ENCODE assay signal across 9 mouse cellular contexts in genomic region chr2:148375326-148376150, GRCm38 (mm10). TPM values are rescaled to one million over a fixed set of nuclear protein-coding genes. Genes with fewer than 3 reads are reported as not detected.
DNase-seq lines count a peak whose midpoint lies in the region; ATAC-seq and TF ChIP-seq lines count a peak whose summit lies in the region.
"Had no signal": no experiment of that assay in that cellular context is flagged by ENCODE, and none has a peak within 500 bp of the region (broad histone marks: within the 10 kb centered on the region; RNA-seq: fewer than 3 reads in every experiment).

No protein-coding gene starts in this region.

- no peaks in the 10 kb centered on the region for H3K27me3 ChIP-seq in hindbrain, embryonic 14.5 days (ENCODE audit: control insufficient read depth, insufficient read depth, low read length)
- H3K27me3 ChIP-seq in hindbrain, embryonic 13.5 days = no peaks in the 10 kb centered on the region
- no peaks in the 10 kb centered on the region for H3K27me3 ChIP-seq in intestine, postnatal 0 days (replicated peaks; ENCODE audit: control insufficient read depth, insufficient read depth, low read length)
- H3K27me3 ChIP-seq: liver, embryonic 13.5 days had no signal

- no peak overlapping the region for H3K27ac ChIP-seq in hindbrain, embryonic 14.5 days
- no peak overlapping the region for H3K27ac ChIP-seq in hindbrain, embryonic 13.5 days
- H3K27ac ChIP-seq in ES-E14 (ENCODE audit: insufficient read depth, low read depth, low read length, poor library complexity, severe bottlenecking) = no peak overlapping the region
- H3K27ac ChIP-seq in intestine, postnatal 0 days (ENCODE audit: low read depth, low read length) = no peak overlapping the region
- H3K27ac ChIP-seq: liver, embryonic 13.5 days had no signal

- ATAC-seq in hindbrain, embryonic 14.5 days (ENCODE audit: low FRiP score) = 0 out of 2 replicates have a peak, but pooled peaks have one; percentile 27
- ATAC-seq in hindbrain, embryonic 13.5 days (ENCODE audit: low FRiP score) = no peak
- no peak for ATAC-seq in intestine, postnatal 0 days
- peak; percentile 64 for ATAC-seq in megakaryocyte, adult 5-6 weeks (ENCODE audit: poor library complexity, severe bottlenecking)

- in situ Hi-C loops in ES-E14 (cut with MboI; ENCODE audit: low sequenced_read_pairs in 2 of 2, unreplicated experiment in 2 of 2) = no loop called here

- H3K4me3 ChIP-seq in hindbrain, embryonic 14.5 days (replicated peaks; ENCODE audit: low read length) = no peak overlapping the region
- H3K4me3 ChIP-seq in hindbrain, embryonic 13.5 days = no peak overlapping the region
- H3K4me3 ChIP-seq in ES-E14 (ENCODE audit: insufficient read depth in 1 of 2, low read depth in 1 of 2, low read length in 2 of 2, poor library complexity in 1 of 2, severe bottlenecking in 1 of 2) = no peak overlapping the region
- no peak overlapping the region for H3K4me3 ChIP-seq in intestine, postnatal 0 days (ENCODE audit: low read depth, low read length)
- H3K4me3 ChIP-seq: liver, embryonic 13.5 days had no signal

- 79% methylated on average over 10 of the region's 10 CpGs for WGBS in hindbrain, embryonic 14.5 days
- 70% methylated on average over 10 of the region's 10 CpGs for WGBS in hindbrain, embryonic 13.5 days
- 75% methylated on average over 10 of the region's 10 CpGs for WGBS in intestine, postnatal 0 days

- no peak overlapping the region for H3K4me2 ChIP-seq in hindbrain, embryonic 14.5 days (replicated peaks)
- H3K4me2 ChIP-seq in hindbrain, embryonic 13.5 days = no peak overlapping the region
- H3K4me2 ChIP-seq in intestine, postnatal 0 days (replicated peaks; ENCODE audit: low read depth) = no peak overlapping the region
- H3K4me2 ChIP-seq: liver, embryonic 13.5 days had no signal

- peak; percentile 80 for TF ChIP-seq CTCF in intestine, postnatal 0 days (IDR thresholded peaks at IDR 0.05; ENCODE audit: low read depth)

- peak; percentile 58 for DNase-seq in hindbrain, embryonic 14.5 days (ENCODE audit: low spot score)
- DNase-seq in ES-E14 (ENCODE audit: low read depth, low spot score) = peak; percentile 63
- peak; percentile 4 for DNase-seq in c-Kit-positive CD71-positive TER-119-negative erythroid progenitor cells, embryonic 14.5 days (ENCODE audit: low read depth)
- peak; percentile 22 to 71 for DNase-seq in thymus, postnatal 10 days (ENCODE audit: low spot score in 2 of 2)
- no peak for DNase-seq in layer of hippocampus, adult 18-20 months (ENCODE audit: low spot score in 2 of 2)
- DNase-seq: liver, embryonic 13.5 days had no signal

- H3K4me1 ChIP-seq in hindbrain, embryonic 14.5 days (replicated peaks; ENCODE audit: control insufficient read depth, insufficient read depth, low read length) = no peaks in the 10 kb centered on the region
- no peaks in the 10 kb centered on the region for H3K4me1 ChIP-seq in hindbrain, embryonic 13.5 days (replicated peaks)
- no peaks in the 10 kb centered on the region for H3K4me1 ChIP-seq in ES-E14 (ENCODE audit: control insufficient read depth in 2 of 2, insufficient read depth in 2 of 2, low read length in 2 of 2, poor library complexity in 1 of 2)
- no peaks in the 10 kb centered on the region for H3K4me1 ChIP-seq in intestine, postnatal 0 days (replicated peaks; ENCODE audit: control insufficient read depth, insufficient read depth, low read length)
- H3K4me1 ChIP-seq: liver, embryonic 13.5 days had no signal

- no peaks in the 10 kb centered on the region for H3K9me3 ChIP-seq in hindbrain, embryonic 14.5 days (ENCODE audit: control insufficient read depth, low read length)
- no peaks in the 10 kb centered on the region for H3K9me3 ChIP-seq in hindbrain, embryonic 13.5 days
- H3K9me3 ChIP-seq in ES-E14 (ENCODE audit: control insufficient read depth, insufficient read depth, low read depth, low read length) = no peaks in the 10 kb centered on the region
- no peaks in the 10 kb centered on the region for H3K9me3 ChIP-seq in intestine, postnatal 0 days (ENCODE audit: control insufficient read depth)
- H3K9me3 ChIP-seq: liver, embryonic 13.5 days had no signal

- H3K36me3 ChIP-seq in hindbrain, embryonic 14.5 days (replicated peaks; ENCODE audit: control insufficient read depth, insufficient read depth) = no peaks in the 10 kb centered on the region
- no peaks in the 10 kb centered on the region for H3K36me3 ChIP-seq in hindbrain, embryonic 13.5 days
- H3K36me3 ChIP-seq in ES-E14 (ENCODE audit: control insufficient read depth, insufficient read depth, low read length, poor library complexity, severe bottlenecking) = no peaks in the 10 kb centered on the region
- no peaks in the 10 kb centered on the region for H3K36me3 ChIP-seq in intestine, postnatal 0 days (ENCODE audit: control insufficient read depth, insufficient read depth)
- H3K36me3 ChIP-seq: liver, embryonic 13.5 days had no signal

- no peak overlapping the region for H3K9ac ChIP-seq in hindbrain, embryonic 14.5 days
- H3K9ac ChIP-seq in hindbrain, embryonic 13.5 days = no peak overlapping the region
- H3K9ac ChIP-seq in ES-E14 (ENCODE audit: insufficient read depth, low read depth, low read length, poor library complexity, severe bottlenecking) = no peak overlapping the region
- H3K9ac ChIP-seq in intestine, postnatal 0 days (ENCODE audit: low read depth, low read length) = no peak overlapping the region
- H3K9ac ChIP-seq: liver, embryonic 13.5 days had no signal

TF ChIP-seq in ES-E14, 5 proteins besides CTCF, POLR2A, EP300 and RAD21:
- peak; percentile 47; the same call in 1 of the 2 replicates for TF ChIP-seq ZC3H11A (IDR thresholded peaks at IDR 0.05; ENCODE audit: borderline replicate concordance, low read depth, low read length)
- no peak for TF ChIP-seq MAFK (IDR thresholded peaks at IDR 0.05; ENCODE audit: insufficient read depth, low read depth, low read length)

RNA-seq across cellular contexts. Expression of gene Sstr4, which starts 19.6 kb away (rescaled TPM):
- polyA plus RNA-seq in hindbrain, embryonic 14.5 days (2014; fragmentation: Nextera tagmentation; extraction: Ambion mirVana) = 3.7 and 4.1 TPM in 2 replicates
- polyA plus RNA-seq in hindbrain, embryonic 13.5 days (2015; fragmentation: Nextera tagmentation; extraction: Ambion mirVana) = 2.1 and 2.5 TPM in 2 replicates
- total RNA-seq in ES-E14 (2012; rRNA removed) = 0.42 and 0.98 TPM in 2 replicates
- polyA plus RNA-seq in intestine, postnatal 0 days (2015; fragmentation: Nextera tagmentation; extraction: Ambion mirVana) = 0.78 and 1.1 TPM in 2 replicates
- total RNA-seq in megakaryocyte, adult 5-6 weeks (2015) = 0.80 TPM in 1 of 2 replicates, not detected in the other
- 1.5 TPM in 1 of 2 replicates, not detected in the other for total RNA-seq in megakaryocyte, adult 5-6 weeks (2017)
- total RNA-seq in layer of hippocampus, adult 18-20 months (2021) = 10 to 100 TPM; 78.1 to 85.4 TPM
- polyA plus RNA-seq: liver, embryonic 13.5 days had no signal

RNA-seq across cellular contexts. Expression of gene Thbd, which starts 32.5 kb away (rescaled TPM):
- 8.2 and 8.5 TPM in 2 replicates for polyA plus RNA-seq in hindbrain, embryonic 14.5 days (2014; fragmentation: Nextera tagmentation; extraction: Ambion mirVana)
- 8.8 and 10.3 TPM in 2 replicates for polyA plus RNA-seq in hindbrain, embryonic 13.5 days (2015; fragmentation: Nextera tagmentation; extraction: Ambion mirVana)
- 1.5 and 4.6 TPM in 2 replicates for total RNA-seq in ES-E14 (2012; rRNA removed)
- 18.1 and 18.3 TPM in 2 replicates for polyA plus RNA-seq in intestine, postnatal 0 days (2015; fragmentation: Nextera tagmentation; extraction: Ambion mirVana)
- total RNA-seq in megakaryocyte, adult 5-6 weeks (2015) = 31.0 and 33.5 TPM in 2 replicates
- total RNA-seq in megakaryocyte, adult 5-6 weeks (2017) = 31.1 and 31.3 TPM in 2 replicates
- total RNA-seq in layer of hippocampus, adult 18-20 months (2021) = 1 to 10 TPM; 5.8 to 7.3 TPM

Comparison
In these comparisons a context has a peak if more than half of its experiments do, and no peak if none do; other contexts are left out.
1. ATAC-seq: peak in hindbrain, embryonic 14.5 days (single experiment) and megakaryocyte, adult 5-6 weeks (single experiment); none in hindbrain, embryonic 13.5 days (single experiment) and intestine, postnatal 0 days (single experiment).
2. DNase-seq: peak in hindbrain, embryonic 14.5 days (single experiment), ES-E14 (single experiment), c-Kit-positive CD71-positive TER-119-negative erythroid progenitor cells, embryonic 14.5 days (single experiment) and thymus, postnatal 10 days (2 of 2); none in layer of hippocampus, adult 18-20 months (0 of 2).
3. RNA of gene Sstr4, which starts 19.6 kb away (total RNA-seq): 78.1 to 85.4 TPM in layer of hippocampus, adult 18-20 months; 0.80 to 1.5 TPM in megakaryocyte, adult 5-6 weeks and 0.42 to 0.98 TPM in ES-E14; every median in the first group is over 10 times any median in the second.